Mouse (Mus musculus) liver, postnatal 0 days (tissue): ENCODE data around the gene Lmf1.

Experiments
- CTCF ChIP-seq: sonication (generic); IDR thresholded peaks from 2 replicates; pipeline ENCODE4 v1.5.1; 2016; ENCODE audit warnings: antibody characterized with exemption, low read depth
- EP300 ChIP-seq: IDR thresholded peaks from 2 replicates; pipeline ENCODE4 v1.6.1; 2016; ENCODE audit warnings: antibody characterized with exemption, low read depth, mild to moderate bottlenecking

DNA sequence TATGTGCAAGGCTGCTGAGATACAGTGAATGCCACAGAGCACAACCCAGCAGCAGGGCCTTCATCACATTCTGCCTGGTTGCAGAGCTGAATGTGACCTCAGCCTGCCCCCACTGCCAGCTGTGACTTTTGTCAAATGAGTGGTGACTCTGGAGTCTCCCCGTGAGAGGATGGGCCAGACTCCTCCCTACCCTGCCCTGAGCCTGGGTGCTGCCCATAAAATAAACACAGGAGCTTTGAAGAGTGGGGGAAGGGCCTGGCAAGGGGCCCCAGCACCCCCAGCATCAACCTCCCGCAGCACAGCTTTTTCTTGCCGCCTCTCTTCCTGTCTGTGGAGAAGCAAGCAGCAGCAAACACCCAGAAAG is 77.9 kb downstream of the Lmf1 start:
- TF ChIP-seq EP300 (no peak), CTCF (no peak)
